In genomic region chr4:147875852-147876575, GRCm38 (mm10) we compare ENCODE assay signal across 27 mouse cellular contexts. TPM values are rescaled to one million over a fixed set of nuclear protein-coding genes. Genes with fewer than 3 reads are reported as not detected.
DNase-seq lines count a peak whose midpoint lies in the region; ATAC-seq and TF ChIP-seq lines count a peak whose summit lies in the region.
"Had no signal": no experiment of that assay in that cellular context is flagged by ENCODE, and none has a peak within 500 bp of the region (broad histone marks: within the 10 kb centered on the region; RNA-seq: fewer than 3 reads in every experiment).

No protein-coding gene starts in this region.

- H3K4me2 ChIP-seq in hindbrain, embryonic 16.5 days (ENCODE audit: low read length) = no peak overlapping the region
- H3K4me2 ChIP-seq: embryonic facial prominence, embryonic 12.5 days; forebrain, embryonic 12.5 days; heart, embryonic 11.5 days; limb, embryonic 13.5 days; liver, embryonic 15.5 days; midbrain, embryonic 12.5 days; neural tube, embryonic 15.5 days; stomach, embryonic 15.5 days had no signal

- no peak overlapping the region for H3K4me3 ChIP-seq in MEL (ENCODE audit: control insufficient read depth in 1 of 2, insufficient read depth in 1 of 2, low read depth in 2 of 2, low read length in 2 of 2)
- H3K4me3 ChIP-seq in hindbrain, embryonic 16.5 days (ENCODE audit: low read length) = no peak overlapping the region
- H3K4me3 ChIP-seq: embryonic facial prominence, embryonic 12.5 days; erythroblast, embryonic 14.5 days; forebrain, embryonic 12.5 days; gastrocnemius, adult 2 months; hindbrain, embryonic 10.5 days; limb, embryonic 13.5 days; liver, embryonic 15.5 days; midbrain, embryonic 12.5 days; neural tube, embryonic 15.5 days; stomach, embryonic 15.5 days had no signal

- TF ChIP-seq EP300 in MEL (IDR thresholded peaks at IDR 0.05; ENCODE audit: low read depth in 1 of 2, low read length in 2 of 2) = peak in 1 of 2 experiments; percentile 38; a peak in 2 of 4 replicates

- TF ChIP-seq POLR2A in MEL (IDR thresholded peaks at IDR 0.05; ENCODE audit: control insufficient read depth in 1 of 2, insufficient read depth in 1 of 2, low read depth in 1 of 2, low read length in 2 of 2, poor library complexity in 1 of 2) = no peak

- H3K9ac ChIP-seq in MEL (ENCODE audit: control insufficient read depth, low read depth, low read length, poor library complexity, severe bottlenecking) = no peak overlapping the region
- H3K9ac ChIP-seq in hindbrain, embryonic 16.5 days (ENCODE audit: low read depth, low read length) = no peak overlapping the region
- H3K9ac ChIP-seq: embryonic facial prominence, embryonic 12.5 days; forebrain, embryonic 12.5 days; limb, embryonic 13.5 days; liver, embryonic 15.5 days; midbrain, embryonic 12.5 days; neural tube, embryonic 15.5 days; stomach, embryonic 15.5 days had no signal

- H3K27ac ChIP-seq in MEL (ENCODE audit: control insufficient read depth, low read depth, low read length) = peak overlapping the region; percentile 24
- H3K27ac ChIP-seq in hindbrain, embryonic 16.5 days (ENCODE audit: low read depth, low read length) = no peak overlapping the region
- H3K27ac ChIP-seq: embryonic facial prominence, embryonic 12.5 days; forebrain, embryonic 12.5 days; gastrocnemius, adult 2 months; hindbrain, embryonic 10.5 days; hindbrain, postnatal 0 days; limb, embryonic 13.5 days; liver, embryonic 15.5 days; macrophage; midbrain, embryonic 12.5 days; neural tube, embryonic 15.5 days; stomach, embryonic 15.5 days had no signal

- WGBS in hindbrain, embryonic 16.5 days = 92% methylated on average over 4 of the region's 4 CpGs

- H3K4me1 ChIP-seq in MEL (ENCODE audit: control insufficient read depth in 1 of 2, insufficient read depth in 2 of 2, low read length in 2 of 2) = peaks cover 9 to 27% of the 10 kb centered on the region in 2 experiments
- H3K4me1 ChIP-seq in hindbrain, embryonic 16.5 days (ENCODE audit: control insufficient read depth, insufficient read depth, low read depth, low read length) = no peaks in the 10 kb centered on the region
- H3K4me1 ChIP-seq: embryonic facial prominence, embryonic 12.5 days; forebrain, embryonic 12.5 days; limb, embryonic 13.5 days; midbrain, embryonic 12.5 days; neural tube, embryonic 15.5 days; stomach, embryonic 15.5 days had no signal

- no peak for TF ChIP-seq RAD21 in MEL (IDR thresholded peaks at IDR 0.05; ENCODE audit: low read depth, low read length)

- H3K36me3 ChIP-seq in MEL (ENCODE audit: control insufficient read depth in 1 of 2, insufficient read depth in 2 of 2, low read length in 2 of 2) = peaks cover 13 to 16% of the 10 kb centered on the region in 2 experiments
- peaks cover 66% of the 10 kb centered on the region for H3K36me3 ChIP-seq in hindbrain, embryonic 16.5 days (ENCODE audit: control insufficient read depth, insufficient read depth, low read length)

- no peaks in the 10 kb centered on the region for H3K27me3 ChIP-seq in MEL (ENCODE audit: control insufficient read depth in 1 of 2, insufficient read depth in 2 of 2, low read length in 2 of 2)
- H3K27me3 ChIP-seq in hindbrain, embryonic 16.5 days (replicated peaks; ENCODE audit: control insufficient read depth, insufficient read depth, low read length) = no peaks in the 10 kb centered on the region
- H3K27me3 ChIP-seq: embryonic facial prominence, embryonic 12.5 days; forebrain, embryonic 12.5 days; limb, embryonic 13.5 days; liver, embryonic 15.5 days; midbrain, embryonic 12.5 days; neural tube, embryonic 15.5 days; stomach, embryonic 15.5 days had no signal

- H3K9me3 ChIP-seq in MEL (replicated peaks; ENCODE audit: insufficient read depth, low read length) = no peaks in the 10 kb centered on the region
- no peaks in the 10 kb centered on the region for H3K9me3 ChIP-seq in hindbrain, embryonic 16.5 days (ENCODE audit: control insufficient read depth, low read length)
- H3K9me3 ChIP-seq: embryonic facial prominence, embryonic 12.5 days; forebrain, embryonic 12.5 days; limb, embryonic 13.5 days; liver, embryonic 15.5 days; midbrain, embryonic 12.5 days; neural tube, embryonic 15.5 days; stomach, embryonic 15.5 days had no signal

- peaks cover 13% of the 10 kb centered on the region for H3K79me2 ChIP-seq in MEL (ENCODE audit: control insufficient read depth, insufficient read depth, low read length, poor library complexity)

- peak; percentile 53 for ATAC-seq in megakaryocyte, adult 5-6 weeks (ENCODE audit: poor library complexity, severe bottlenecking)
- no peak for ATAC-seq in hindbrain, embryonic 16.5 days
- ATAC-seq: hindbrain, postnatal 0 days had no signal

- peak; percentile 88 for DNase-seq in heart, adult 11 months
- DNase-seq in heart, adult 8-10 months (ENCODE audit: low spot score) = no peak
- peak; percentile 26 for DNase-seq in 416B (ENCODE audit: low read depth)
- DNase-seq in MEL (ENCODE audit: low read depth, low spot score) = peak; percentile 37
- DNase-seq in cerebellum, adult 9-10 months = no peak
- DNase-seq: cerebellum, adult 11-12 months; cerebellum, postnatal 14 days; gastrocnemius, adult 2 months; heart, postnatal 10 days; kidney, adult 18-20 months; right cerebral cortex, adult 18-20 months; right cerebral cortex, postnatal 4 days; thymus, postnatal 25 days had no signal

- no peak for TF ChIP-seq CTCF in MEL (IDR thresholded peaks at IDR 0.05 in 2 of 3, conservative IDR thresholded peaks at IDR 0.05 in 1 of 3; ENCODE audit: control insufficient read depth in 1 of 3, insufficient read depth in 1 of 3, low read depth in 2 of 3, low read length in 3 of 3, poor library complexity in 1 of 3, severe bottlenecking in 1 of 3)

TF ChIP-seq in MEL, 35 proteins besides CTCF, POLR2A, EP300 and RAD21:
- peak; percentile 21; the same call in 1 of the 2 replicates for TF ChIP-seq GATA1 (IDR thresholded peaks at IDR 0.05; ENCODE audit: low read depth, low read length)
- peak; percentile 49 for TF ChIP-seq ETS1 (IDR thresholded peaks at IDR 0.05; ENCODE audit: low read depth, low read length)
- no peak for TF ChIP-seq TAL1 (IDR thresholded peaks at IDR 0.05; ENCODE audit: low read length)
- peak; percentile 79 for TF ChIP-seq MAZ (IDR thresholded peaks at IDR 0.05; ENCODE audit: low read depth, low read length)

RNA-seq across cellular contexts. Expression of gene Fv1, which starts 7.2 kb away (rescaled TPM):
- total RNA-seq in heart, adult 8-10 months (2022) = 10 to 100 TPM; 17.8 to 23.1 (median 20.2) TPM
- 3.0 and 3.8 TPM in 2 replicates for total RNA-seq in MEL (2012; rRNA removed)
- polyA plus RNA-seq in MEL (2012; ENCODE audit: insufficient read depth in 1 of 2, insufficient read length in 2 of 2, low read depth in 1 of 2, low replicate concordance in 2 of 2, missing spikeins in 1 of 2) = 1 to 10 TPM in 1 of 2 experiments, not detected in 1; 4.6 TPM
- total RNA-seq in megakaryocyte, adult 5-6 weeks (2015) = 2.5 and 6.6 TPM in 2 replicates
- total RNA-seq in megakaryocyte, adult 5-6 weeks (2017) = 11.5 and 15.3 TPM in 2 replicates
- 8.4 and 11.5 TPM in 2 replicates for polyA plus RNA-seq in hindbrain, embryonic 16.5 days (2015; fragmentation: Nextera tagmentation; extraction: Ambion mirVana)
- polyA plus RNA-seq: erythroblast, embryonic 14.5 days had no signal

RNA-seq across cellular contexts. Expression of gene Miip, which starts 7.4 kb away (rescaled TPM):
- 1 to 10 TPM; 6.0 to 9.4 (median 7.2) TPM for total RNA-seq in heart, adult 8-10 months (2022)
- 19.0 and 22.8 TPM in 2 replicates for total RNA-seq in MEL (2012; rRNA removed)
- polyA plus RNA-seq in MEL (2012; ENCODE audit: insufficient read depth in 1 of 2, insufficient read length in 2 of 2, low read depth in 1 of 2, low replicate concordance in 2 of 2, missing spikeins in 1 of 2) = 10 to 100 TPM in 1 of 2 experiments, not detected in 1; 31.4 TPM
- 47.8 and 52.8 TPM in 2 replicates for total RNA-seq in megakaryocyte, adult 5-6 weeks (2015)
- 61.5 and 72.5 TPM in 2 replicates for total RNA-seq in megakaryocyte, adult 5-6 weeks (2017)
- polyA plus RNA-seq in hindbrain, embryonic 16.5 days (2015; fragmentation: Nextera tagmentation; extraction: Ambion mirVana) = 37.6 and 38.7 TPM in 2 replicates

RNA-seq across cellular contexts. Expression of gene Zfp933, which starts 27.8 kb away (rescaled TPM):
- 10 to 100 TPM in 3 of 4 experiments, 1 to 10 TPM in 1; 8.1 to 12.7 (median 11.4) TPM for total RNA-seq in heart, adult 8-10 months (2022)
- total RNA-seq in MEL (2012; rRNA removed) = 3.3 and 4.7 TPM in 2 replicates
- 100 to 1,000 TPM in 1 of 2 experiments, 1 to 10 TPM in 1; 4.0 to 353 TPM for polyA plus RNA-seq in MEL (2012; ENCODE audit: insufficient read depth in 1 of 2, insufficient read length in 2 of 2, low read depth in 1 of 2, low replicate concordance in 2 of 2, missing spikeins in 1 of 2)
- 5.4 and 6.5 TPM in 2 replicates for total RNA-seq in megakaryocyte, adult 5-6 weeks (2015)
- 5.8 and 6.3 TPM in 2 replicates for total RNA-seq in megakaryocyte, adult 5-6 weeks (2017)
- polyA plus RNA-seq in hindbrain, embryonic 16.5 days (2015; fragmentation: Nextera tagmentation; extraction: Ambion mirVana) = 6.2 and 7.8 TPM in 2 replicates
- polyA plus RNA-seq: erythroblast, embryonic 14.5 days had no signal

RNA-seq across cellular contexts. Expression of gene Mfn2, which starts 28.5 kb away (rescaled TPM):
- 100 to 1,000 TPM; 664 to 803 (median 747) TPM for total RNA-seq in heart, adult 8-10 months (2022)
- total RNA-seq in MEL (2012; rRNA removed) = 16.0 and 19.0 TPM in 2 replicates
- polyA plus RNA-seq in MEL (2012; ENCODE audit: insufficient read depth in 1 of 2, insufficient read length in 2 of 2, low read depth in 1 of 2, low replicate concordance in 2 of 2, missing spikeins in 1 of 2) = 10 to 100 TPM in 1 of 2 experiments, not detected in 1; 32.8 TPM
- total RNA-seq in megakaryocyte, adult 5-6 weeks (2015) = 12.5 and 12.7 TPM in 2 replicates
- total RNA-seq in megakaryocyte, adult 5-6 weeks (2017) = 15.7 and 17.4 TPM in 2 replicates
- polyA plus RNA-seq in hindbrain, embryonic 16.5 days (2015; fragmentation: Nextera tagmentation; extraction: Ambion mirVana) = 107 and 115 TPM in 2 replicates

Comparison
In these comparisons a context has a peak if more than half of its experiments do, and no peak if none do; other contexts are left out.
1. DNase-seq: peak in heart, adult 11 months (single experiment), 416B (single experiment) and MEL (single experiment); none in heart, adult 8-10 months (single experiment) and cerebellum, adult 9-10 months (single experiment).